Mouse (Mus musculus) megakaryocyte-erythroid progenitor cell, adult 5-6 weeks (primary cell): Measurements from ENCODE around the gene Trcg1. TPM values are rescaled to one million over a fixed set of nuclear protein-coding genes. Genes with fewer than 3 reads are reported as not detected.

Source experiments
- ATAC-seq: replicated peaks from 2 replicates; pipeline ENCODE4 v1.8.0; 2016; ENCODE audit warnings: mild to moderate bottlenecking, inconsistent platforms; ENCODE audit not compliant: severe bottlenecking, poor library complexity, low FRiP score, low TSS enrichment
- total RNA-seq, 2 experiments: library from RNA; stranded (forward) in 1 of 2; stranded (reverse) in 1 of 2; fragments of 200-1000, 215-1000 nt in 1 of 2; fragments of >200 nt in 1 of 2; fragmentation: Nextera tagmentation in 1 of 2; gene quantifications; 2 replicates each; pipeline ENCODE4 v1.2.3; 2014 to 2017

Gene Trcg1
- total RNA-seq, 2 experiments from 2014 or later: not detected

DNA sequence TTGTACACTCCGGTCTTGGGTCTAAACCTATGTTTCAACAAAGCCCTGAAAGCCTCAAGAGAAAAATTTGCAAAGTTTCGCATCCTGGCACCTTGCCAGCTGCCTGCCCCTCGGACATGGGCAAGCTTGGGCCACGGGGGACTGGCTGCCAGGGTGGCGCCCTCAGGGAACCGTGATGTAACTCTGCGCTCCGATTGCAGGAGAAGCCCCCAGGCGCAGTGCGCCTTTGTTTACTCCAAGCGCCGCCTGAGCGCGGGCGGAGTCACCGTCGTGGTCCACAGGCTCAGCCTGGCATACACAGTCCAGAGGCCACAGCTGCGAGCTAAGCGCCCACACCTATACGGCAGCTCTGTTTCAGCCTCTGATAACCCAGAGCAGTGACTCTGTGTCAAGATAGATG lies 45.2 kb downstream of the Trcg1 start:
- peak; percentile 49; the same call in 1 of the 2 replicates for ATAC-seq

DNA sequence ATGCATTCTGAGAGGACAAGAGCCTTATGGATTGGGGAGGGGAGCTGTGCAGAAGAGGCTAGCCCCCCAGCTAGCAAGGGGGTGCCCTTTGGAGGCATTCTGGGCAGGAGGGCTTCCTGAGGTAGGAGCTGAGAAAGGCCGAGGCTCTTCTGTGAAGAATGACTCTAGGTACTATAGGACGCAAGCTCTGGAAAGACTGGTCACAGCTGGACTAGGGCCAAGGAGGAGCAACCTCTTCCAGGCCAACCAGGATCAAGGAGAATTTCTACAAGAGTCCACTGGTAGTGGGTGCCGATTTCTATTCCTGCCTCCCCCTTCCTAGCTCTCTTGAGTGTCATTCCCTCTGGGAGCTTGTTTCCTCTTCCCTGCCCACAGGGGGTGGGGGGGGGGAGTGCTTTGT lies 46.3 kb downstream of the Trcg1 start:
- no peak for ATAC-seq

DNA sequence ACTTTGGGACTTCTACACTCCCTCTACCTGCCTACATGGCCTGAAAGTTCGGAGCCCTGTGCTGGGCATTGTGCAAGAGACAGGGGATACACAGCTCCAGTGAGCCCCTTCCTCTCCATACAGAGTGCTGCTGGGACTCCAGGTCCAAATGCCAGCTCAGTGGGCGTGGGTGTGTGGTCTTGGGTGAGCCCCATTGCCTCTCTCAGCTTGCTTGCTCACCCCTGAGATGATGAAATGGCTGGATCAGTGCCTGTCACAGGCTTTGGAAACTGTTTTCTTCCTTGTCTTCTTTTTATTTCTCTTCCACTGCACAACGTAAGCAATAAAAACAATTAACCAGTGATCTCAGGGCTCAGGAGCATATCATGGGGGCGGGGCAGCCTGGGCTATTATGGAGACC lies 47.0 kb downstream of the Trcg1 start:
- no peak for ATAC-seq

DNA sequence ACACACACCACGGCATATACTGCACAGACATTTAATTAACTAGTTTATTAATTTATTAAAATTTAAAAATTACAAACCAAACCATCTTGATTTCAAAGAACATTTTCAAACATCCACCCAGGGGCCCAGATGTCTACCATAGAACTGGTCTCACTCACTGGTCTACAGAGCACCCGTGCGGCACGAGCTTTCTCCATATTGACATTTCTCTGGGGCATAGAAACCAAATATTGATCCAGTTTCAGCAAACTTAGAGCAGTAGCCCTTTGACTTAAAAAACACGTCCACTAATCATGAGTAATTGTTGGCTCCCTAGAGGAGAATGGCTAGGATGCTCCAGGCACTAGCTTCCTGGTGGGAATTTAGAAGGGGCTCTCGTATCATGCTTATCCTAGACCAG lies 50.8 kb downstream of the Trcg1 start:
- ATAC-seq: no peak

DNA sequence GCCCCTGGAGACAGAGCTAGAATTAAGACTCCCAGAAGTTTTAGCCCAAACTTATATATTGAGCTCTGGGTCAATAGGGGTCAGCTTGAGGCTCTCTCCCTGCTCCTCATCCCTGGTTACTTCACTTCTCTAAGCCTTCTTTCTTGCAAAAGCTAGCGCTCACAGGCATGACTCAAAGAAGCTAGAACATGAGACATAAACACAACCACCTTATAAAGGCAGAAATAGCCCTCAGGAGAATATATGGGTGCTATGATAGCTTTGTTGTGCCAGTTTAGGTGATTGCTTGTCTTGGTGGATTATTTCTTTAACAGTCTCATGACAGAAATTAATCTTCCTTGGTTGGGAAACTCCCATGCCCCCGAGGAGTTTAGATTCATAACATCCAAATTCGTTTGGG lies 58.5 kb downstream of the Trcg1 start:
- no peak for ATAC-seq

DNA sequence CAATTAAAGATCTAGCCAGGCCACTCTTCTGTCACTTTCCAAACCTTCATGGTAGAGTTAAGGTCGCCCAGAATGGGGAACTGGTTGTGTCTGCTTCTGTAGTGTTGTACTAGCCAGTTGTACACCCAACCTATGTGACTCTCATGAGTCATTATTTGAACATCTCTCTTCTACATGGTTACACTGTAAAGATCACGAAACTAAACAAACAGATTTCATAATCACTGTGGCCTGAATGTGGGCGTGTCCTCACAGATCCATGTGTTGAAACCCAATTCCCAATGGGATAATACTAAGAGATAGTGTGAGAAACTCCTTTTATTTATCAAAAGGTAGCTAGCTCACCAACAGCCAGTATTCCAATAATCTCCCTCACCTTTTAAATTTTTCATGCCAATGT lies 59.3 kb downstream of the Trcg1 start:
- no peak for ATAC-seq

DNA sequence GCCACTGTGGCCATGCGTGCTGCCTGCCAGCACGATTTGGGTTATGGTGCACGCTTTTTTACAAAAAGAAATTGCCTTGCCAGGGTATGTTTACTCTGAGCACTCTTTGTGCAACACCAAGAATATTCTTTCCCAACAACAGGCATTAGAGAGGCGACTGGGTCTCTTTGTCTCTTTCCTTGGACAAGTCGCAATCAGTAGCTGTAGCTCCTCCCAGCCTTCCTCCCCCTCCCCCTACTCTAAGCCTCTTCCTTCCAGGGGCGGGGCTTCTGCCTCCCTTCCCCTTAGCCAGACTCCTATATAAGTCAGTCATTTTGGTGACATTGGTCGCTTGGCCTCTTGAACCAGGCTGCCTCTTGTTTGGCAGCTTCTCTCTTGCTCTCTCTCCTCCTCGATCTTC lies 59.9 kb downstream of the Trcg1 start:
- ATAC-seq: no peak

DNA sequence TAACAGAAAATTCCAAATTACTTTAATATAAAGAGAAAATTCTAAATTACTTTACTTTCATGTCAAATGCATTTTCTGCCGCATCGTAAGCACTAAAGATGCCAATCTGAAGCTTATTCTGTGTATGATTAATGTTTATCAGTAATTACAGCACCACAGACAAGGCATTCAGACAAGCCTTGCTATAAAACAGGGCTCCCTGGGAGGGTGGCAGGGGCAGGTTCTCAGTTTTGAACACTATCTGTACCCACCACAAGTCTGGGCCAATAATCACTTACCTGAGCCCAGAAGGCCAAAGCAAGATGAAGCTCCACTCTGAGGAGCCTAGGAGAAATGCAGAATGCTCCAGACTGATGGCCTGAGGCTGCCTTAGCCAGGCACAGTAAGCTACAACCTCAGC lies 61.6 kb downstream of the Trcg1 start:
- ATAC-seq: no peak

Other genes with a start within 250 kb of the Trcg1 start
- 7.2 and 9.2 TPM in 2 replicates for gene Ptpn9, start 241.6 kb upstream of the Trcg1 start, total RNA-seq (2014; fragmentation: Nextera tagmentation)
- gene Ptpn9, start 241.6 kb upstream of the Trcg1 start, total RNA-seq (2017): 8.2 and 8.4 TPM in 2 replicates
- 65.6 and 111 TPM in 2 replicates for gene Sin3a, start 164.5 kb upstream of the Trcg1 start, total RNA-seq (2014; fragmentation: Nextera tagmentation)
- 108 and 111 TPM in 2 replicates for gene Sin3a, start 164.5 kb upstream of the Trcg1 start, total RNA-seq (2017)
- 83.6 and 95.2 TPM in 2 replicates for gene Man2c1, start 105.9 kb upstream of the Trcg1 start, total RNA-seq (2014; fragmentation: Nextera tagmentation)
- gene Man2c1, start 105.9 kb upstream of the Trcg1 start, total RNA-seq (2017): 38.8 and 64.8 TPM in 2 replicates
- gene Neil1, start 88.3 kb upstream of the Trcg1 start, total RNA-seq (2014; fragmentation: Nextera tagmentation): 12.2 and 12.5 TPM in 2 replicates
- 2.8 and 3.5 TPM in 2 replicates for gene Neil1, start 88.3 kb upstream of the Trcg1 start, total RNA-seq (2017)
- gene Commd4, start 78.2 kb upstream of the Trcg1 start, total RNA-seq (2014; fragmentation: Nextera tagmentation): 103 and 234 TPM in 2 replicates
- gene Commd4, start 78.2 kb upstream of the Trcg1 start, total RNA-seq (2017): 159 and 165 TPM in 2 replicates
- 81.6 and 83.6 TPM in 2 replicates for gene 1700017B05Rik, start 26.1 kb downstream of the Trcg1 start, total RNA-seq (2014; fragmentation: Nextera tagmentation)
- gene 1700017B05Rik, start 26.1 kb downstream of the Trcg1 start, total RNA-seq (2017): 13.8 and 33.3 TPM in 2 replicates
- gene Ppcdc, start 203.6 kb downstream of the Trcg1 start, total RNA-seq (2014; fragmentation: Nextera tagmentation): 22.1 and 34.8 TPM in 2 replicates
- gene Ppcdc, start 203.6 kb downstream of the Trcg1 start, total RNA-seq (2017): 10.5 and 13.9 TPM in 2 replicates
- gene Scamp5, start 231.5 kb downstream of the Trcg1 start, total RNA-seq (2014; fragmentation: Nextera tagmentation): not detected in 2 replicates
- not detected in 2 replicates for gene Scamp5, start 231.5 kb downstream of the Trcg1 start, total RNA-seq (2017)